Mouse (Mus musculus): ENCODE data around the gene Lgi1. TPM values are rescaled to one million over a fixed set of nuclear protein-coding genes. Genes with fewer than 3 reads are reported as not detected.

Gene Lgi1
- polyA plus RNA-seq, 1 experiment from 2014 or later: 23.1 TPM

- Histone ChIP-seq H3K9me3 (ENCODE audit: control insufficient read depth, low read length) (no peaks in the 10 kb centered on the region), H3K4me3 (ENCODE audit: low read length) (no peak overlapping the region), H3K9ac (ENCODE audit: low read depth, low read length) (no peak overlapping the region), H3K36me3 (ENCODE audit: control insufficient read depth, insufficient read depth, low read length) (no peaks in the 10 kb centered on the region), H3K27me3 (replicated peaks; ENCODE audit: control insufficient read depth, insufficient read depth, low read length) (no peaks in the 10 kb centered on the region), H3K4me2 (ENCODE audit: low read length) (no peak overlapping the region), H3K27ac (ENCODE audit: low read depth, low read length) (no peak overlapping the region), H3K4me1 (ENCODE audit: control insufficient read depth, insufficient read depth, low read depth, low read length) (no peaks in the 10 kb centered on the region)
- ATAC-seq: no peak
- 89% methylated on average over 1 of the region's 1 CpGs for WGBS
Measured at GRCm38 (mm10) chr19:38359287-38359686, 95.0 kb downstream of the Lgi1 start.

Other genes starting within 250 kb of the Lgi1 start
- 1.6 and 2.8 TPM in 2 replicates for gene Myof, start 221.0 kb upstream of the Lgi1 start, polyA plus RNA-seq (2015; fragmentation: Nextera tagmentation; extraction: Ambion mirVana)
- 5.4 and 6.5 TPM in 2 replicates for gene Cep55, start 209.5 kb upstream of the Lgi1 start, polyA plus RNA-seq (2015; fragmentation: Nextera tagmentation; extraction: Ambion mirVana)
- 0.46 and 0.51 TPM in 2 replicates for gene Ffar4, start 167.5 kb upstream of the Lgi1 start, polyA plus RNA-seq (2015; fragmentation: Nextera tagmentation; extraction: Ambion mirVana)
- gene Rbp4, start 139.3 kb upstream of the Lgi1 start, polyA plus RNA-seq (2015; fragmentation: Nextera tagmentation; extraction: Ambion mirVana): 8.4 and 10.4 TPM in 2 replicates
- gene Pde6c, start 131.8 kb upstream of the Lgi1 start, polyA plus RNA-seq (2015; fragmentation: Nextera tagmentation; extraction: Ambion mirVana): 0.24 and 0.34 TPM in 2 replicates
- 36.7 and 37.7 TPM in 2 replicates for gene Fra10ac1, start 40.4 kb upstream of the Lgi1 start, polyA plus RNA-seq (2015; fragmentation: Nextera tagmentation; extraction: Ambion mirVana)
- gene Slc35g1, start 131.4 kb downstream of the Lgi1 start, polyA plus RNA-seq (2015; fragmentation: Nextera tagmentation; extraction: Ambion mirVana): 0.99 and 1.3 TPM in 2 replicates
- 3.0 and 4.3 TPM in 2 replicates for gene Plce1, start 216.6 kb downstream of the Lgi1 start, polyA plus RNA-seq (2015; fragmentation: Nextera tagmentation; extraction: Ambion mirVana)

Data from hindbrain, embryonic 16.5 days (tissue).